ENCODE assay signal across 10 mouse cellular contexts in the genomic region with DNA sequence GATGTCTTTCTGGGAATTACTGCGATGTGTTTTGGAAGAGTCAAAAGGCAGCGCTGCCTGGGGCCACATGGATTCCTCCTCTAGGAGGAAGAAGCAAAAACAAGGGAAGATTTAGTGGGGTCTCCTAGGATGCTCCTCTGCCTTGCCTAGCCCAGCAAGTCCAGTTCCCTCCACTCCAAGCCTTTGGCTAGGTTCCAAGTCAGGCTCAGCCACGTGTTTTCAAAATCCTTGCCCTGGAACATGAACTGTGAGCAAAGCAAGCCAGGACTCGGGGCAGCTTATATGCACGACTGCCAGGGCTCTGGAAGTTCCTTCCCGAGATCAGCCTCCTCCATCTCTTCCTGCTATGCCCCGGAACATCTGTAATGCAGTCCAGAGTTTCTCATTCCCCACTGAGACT.
DNase-seq lines count a peak whose midpoint lies in the region; ATAC-seq lines count a peak whose summit lies in the region.
"Had no signal": no experiment of that assay in that cellular context is flagged by ENCODE, and none has a peak within 500 bp of the region (broad histone marks: within the 10 kb centered on the region; RNA-seq: fewer than 3 reads in every experiment).

No protein-coding gene starts in this region.

- no peaks in the 10 kb centered on the region for H3K36me3 ChIP-seq in forebrain, embryonic 14.5 days (ENCODE audit: control insufficient read depth, insufficient read depth, low read length)
- no peaks in the 10 kb centered on the region for H3K36me3 ChIP-seq in forebrain, embryonic 16.5 days (ENCODE audit: control insufficient read depth, insufficient read depth)
- H3K36me3 ChIP-seq in midbrain, embryonic 14.5 days (ENCODE audit: control insufficient read depth, insufficient read depth, low read length) = no peaks in the 10 kb centered on the region
- H3K36me3 ChIP-seq in midbrain, embryonic 13.5 days = no peaks in the 10 kb centered on the region
- no peaks in the 10 kb centered on the region for H3K36me3 ChIP-seq in kidney, embryonic 15.5 days

- H3K27me3 ChIP-seq in forebrain, embryonic 14.5 days (replicated peaks; ENCODE audit: control insufficient read depth, insufficient read depth, low read length) = no peaks in the 10 kb centered on the region
- H3K27me3 ChIP-seq in forebrain, embryonic 16.5 days (replicated peaks; ENCODE audit: control insufficient read depth, insufficient read depth, low read length) = no peaks in the 10 kb centered on the region
- H3K27me3 ChIP-seq in midbrain, embryonic 14.5 days (ENCODE audit: control insufficient read depth, insufficient read depth, low read length) = no peaks in the 10 kb centered on the region
- H3K27me3 ChIP-seq in midbrain, embryonic 13.5 days = no peaks in the 10 kb centered on the region
- H3K27me3 ChIP-seq in kidney, embryonic 15.5 days = no peaks in the 10 kb centered on the region

- peak; percentile 25 for DNase-seq in forebrain, embryonic 14.5 days (ENCODE audit: low spot score)
- DNase-seq in midbrain, embryonic 14.5 days = peak; percentile 47
- peak; percentile 8 for DNase-seq in skeletal muscle tissue, adult 2 months (ENCODE audit: low read depth, low spot score)
- DNase-seq in left cerebral cortex, postnatal 14 days (ENCODE audit: low spot score in 2 of 2) = no peak
- no peak for DNase-seq in right cerebral cortex, postnatal 36 days (ENCODE audit: low spot score in 2 of 2)
- DNase-seq: adrenal gland, adult 8-10 months; liver, postnatal 0 days had no signal

- H3K9me3 ChIP-seq in forebrain, embryonic 14.5 days (replicated peaks; ENCODE audit: control insufficient read depth, low read length) = no peaks in the 10 kb centered on the region
- no peaks in the 10 kb centered on the region for H3K9me3 ChIP-seq in forebrain, embryonic 16.5 days (ENCODE audit: control insufficient read depth, low read length)
- H3K9me3 ChIP-seq in midbrain, embryonic 14.5 days (ENCODE audit: control insufficient read depth, low read length) = no peaks in the 10 kb centered on the region
- H3K9me3 ChIP-seq in midbrain, embryonic 13.5 days = no peaks in the 10 kb centered on the region
- H3K9me3 ChIP-seq in kidney, embryonic 15.5 days (replicated peaks) = no peaks in the 10 kb centered on the region

- H3K4me1 ChIP-seq in forebrain, embryonic 14.5 days (ENCODE audit: control insufficient read depth, insufficient read depth, low read length) = peaks cover 7% of the 10 kb centered on the region; the same call in 1 of the 2 replicates
- H3K4me1 ChIP-seq in forebrain, embryonic 16.5 days (replicated peaks; ENCODE audit: control insufficient read depth, insufficient read depth, low read length) = peaks cover 14% of the 10 kb centered on the region
- H3K4me1 ChIP-seq in midbrain, embryonic 14.5 days (ENCODE audit: control insufficient read depth, insufficient read depth, low read length) = peaks cover 8% of the 10 kb centered on the region; the same call in 1 of the 2 replicates
- H3K4me1 ChIP-seq in midbrain, embryonic 13.5 days (replicated peaks) = peaks cover 23% of the 10 kb centered on the region; the same call in 1 of the 2 replicates
- H3K4me1 ChIP-seq in kidney, embryonic 15.5 days = peaks cover 30% of the 10 kb centered on the region

- H3K27ac ChIP-seq in forebrain, embryonic 14.5 days (ENCODE audit: low read depth, low read length) = no peak overlapping the region
- no peak overlapping the region for H3K27ac ChIP-seq in forebrain, embryonic 16.5 days (ENCODE audit: low read length)
- H3K27ac ChIP-seq in midbrain, embryonic 14.5 days (replicated peaks; ENCODE audit: low read depth, low read length) = no peak overlapping the region
- H3K27ac ChIP-seq in midbrain, embryonic 13.5 days = no peak overlapping the region
- H3K27ac ChIP-seq in kidney, embryonic 15.5 days = peak overlapping the region; percentile 87

- no peak for ATAC-seq in forebrain, embryonic 14.5 days
- ATAC-seq in forebrain, embryonic 16.5 days = no peak
- ATAC-seq in midbrain, embryonic 14.5 days (ENCODE audit: low FRiP score, low TSS enrichment) = no peak
- no peak for ATAC-seq in midbrain, embryonic 13.5 days
- 0 out of 2 replicates have a peak, but pooled peaks have one; percentile 46 for ATAC-seq in kidney, embryonic 15.5 days (replicated peaks; ENCODE audit: low FRiP score)
- ATAC-seq: liver, postnatal 0 days had no signal

- H3K4me2 ChIP-seq in forebrain, embryonic 14.5 days (ENCODE audit: low read length) = no peak overlapping the region
- H3K4me2 ChIP-seq in forebrain, embryonic 16.5 days (ENCODE audit: low read length) = no peak overlapping the region
- no peak overlapping the region for H3K4me2 ChIP-seq in midbrain, embryonic 14.5 days (ENCODE audit: low read length)
- no peak overlapping the region for H3K4me2 ChIP-seq in midbrain, embryonic 13.5 days (replicated peaks)
- no peak overlapping the region for H3K4me2 ChIP-seq in kidney, embryonic 15.5 days

- 62% methylated on average over 7 of the region's 7 CpGs for WGBS in forebrain, embryonic 14.5 days
- WGBS in forebrain, embryonic 16.5 days = 63% methylated on average over 7 of the region's 7 CpGs
- 62% methylated on average over 7 of the region's 7 CpGs for WGBS in midbrain, embryonic 14.5 days
- 65% methylated on average over 7 of the region's 7 CpGs for WGBS in midbrain, embryonic 13.5 days
- WGBS in kidney, embryonic 15.5 days = 23% methylated on average over 7 of the region's 7 CpGs

- no peak overlapping the region for H3K9ac ChIP-seq in forebrain, embryonic 14.5 days (ENCODE audit: low read length)
- H3K9ac ChIP-seq in forebrain, embryonic 16.5 days (replicated peaks; ENCODE audit: low read depth, low read length) = no peak overlapping the region
- no peak overlapping the region for H3K9ac ChIP-seq in midbrain, embryonic 14.5 days (replicated peaks; ENCODE audit: low read length)
- H3K9ac ChIP-seq in midbrain, embryonic 13.5 days (replicated peaks) = no peak overlapping the region
- no peak overlapping the region for H3K9ac ChIP-seq in kidney, embryonic 15.5 days
- H3K9ac ChIP-seq: liver, postnatal 0 days had no signal

- intact Hi-C loops in left cerebral cortex, postnatal 14 days (cut with DNase I) = no loop called here

- no peak overlapping the region for H3K4me3 ChIP-seq in forebrain, embryonic 14.5 days (ENCODE audit: low read depth, low read length)
- H3K4me3 ChIP-seq in forebrain, embryonic 16.5 days (replicated peaks; ENCODE audit: low read length) = no peak overlapping the region
- no peak overlapping the region for H3K4me3 ChIP-seq in midbrain, embryonic 14.5 days (replicated peaks; ENCODE audit: low read depth, low read length)
- H3K4me3 ChIP-seq in midbrain, embryonic 13.5 days (replicated peaks) = no peak overlapping the region
- H3K4me3 ChIP-seq in kidney, embryonic 15.5 days (replicated peaks) = no peak overlapping the region

Comparison
In these comparisons a context has a peak if more than half of its experiments do, and no peak if none do; other contexts are left out.
1. DNase-seq: peak in forebrain, embryonic 14.5 days (single experiment), midbrain, embryonic 14.5 days (single experiment) and skeletal muscle tissue, adult 2 months (single experiment); none in left cerebral cortex, postnatal 14 days (0 of 2) and right cerebral cortex, postnatal 36 days (0 of 2).